In the genomic region with DNA sequence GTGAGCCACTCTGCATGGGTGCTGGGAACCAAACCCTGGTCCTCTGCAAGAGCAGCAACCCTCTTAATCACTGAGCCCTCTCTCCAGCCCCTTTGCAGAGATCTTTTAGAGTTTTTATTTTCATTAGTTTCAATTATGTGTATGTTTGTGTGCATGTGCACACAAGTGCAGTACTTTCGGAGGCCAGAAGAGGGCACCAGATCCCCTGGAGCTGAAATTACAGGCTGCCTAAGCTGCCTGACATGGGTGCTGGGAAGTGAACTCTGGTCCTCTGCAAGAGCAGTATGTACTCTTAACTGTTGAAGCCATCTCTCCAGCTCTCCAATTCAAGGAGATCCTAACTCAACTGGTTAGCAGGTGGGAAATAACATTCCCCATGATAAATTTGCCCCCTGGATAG, we compare ENCODE assay signal across 17 mouse cellular contexts. TPM values are rescaled to one million over a fixed set of nuclear protein-coding genes. Genes with fewer than 3 reads are reported as not detected.
DNase-seq lines count a peak whose midpoint lies in the region; ATAC-seq and TF ChIP-seq lines count a peak whose summit lies in the region.
"Had no signal": no experiment of that assay in that cellular context is flagged by ENCODE, and none has a peak within 500 bp of the region (broad histone marks: within the 10 kb centered on the region; RNA-seq: fewer than 3 reads in every experiment).

No protein-coding gene starts in this region.

- H3K9ac ChIP-seq in intestine, postnatal 0 days (ENCODE audit: low read depth, low read length), result no peak overlapping the region
- H3K9ac ChIP-seq in intestine, embryonic 16.5 days (ENCODE audit: low read depth, low read length), result no peak overlapping the region
- H3K9ac ChIP-seq in lung, postnatal 0 days (replicated peaks; ENCODE audit: low read depth), result no peak overlapping the region
- H3K9ac ChIP-seq: forebrain, embryonic 15.5 days; hindbrain, embryonic 15.5 days; limb, embryonic 15.5 days; midbrain, embryonic 13.5 days had no signal

- TF ChIP-seq CTCF in intestine, postnatal 0 days (IDR thresholded peaks at IDR 0.05; ENCODE audit: low read depth), result peak; percentile 37
- peak; percentile 23 for TF ChIP-seq CTCF in lung, postnatal 0 days (IDR thresholded peaks at IDR 0.05)
- peak; percentile 38 for TF ChIP-seq CTCF in G1E (IDR thresholded peaks at IDR 0.05; ENCODE audit: low read depth, low read length)

- no peaks in the 10 kb centered on the region for H3K9me3 ChIP-seq in intestine, postnatal 0 days (ENCODE audit: control insufficient read depth)
- 0 out of 2 replicates have a peak, but pooled peaks cover 4% of the 10 kb centered on the region for H3K9me3 ChIP-seq in intestine, embryonic 16.5 days (ENCODE audit: control insufficient read depth, low read length)
- H3K9me3 ChIP-seq in lung, postnatal 0 days (ENCODE audit: low read length), result no peaks in the 10 kb centered on the region; the same call in 1 of the 2 replicates
- peaks cover 16% of the 10 kb centered on the region for H3K9me3 ChIP-seq in G1E (replicated peaks)
- H3K9me3 ChIP-seq: hindbrain, embryonic 15.5 days; limb, embryonic 15.5 days; midbrain, embryonic 13.5 days had no signal

- H3K4me1 ChIP-seq in intestine, postnatal 0 days (replicated peaks; ENCODE audit: control insufficient read depth, insufficient read depth, low read length), result no peaks in the 10 kb centered on the region
- peaks cover 8% of the 10 kb centered on the region for H3K4me1 ChIP-seq in intestine, embryonic 16.5 days (ENCODE audit: control insufficient read depth, insufficient read depth, low read length)
- H3K4me1 ChIP-seq in lung, postnatal 0 days (ENCODE audit: insufficient read depth, low read depth, low read length), result peaks cover 2% of the 10 kb centered on the region; the same call in 1 of the 2 replicates
- H3K4me1 ChIP-seq in G1E (ENCODE audit: insufficient read depth, low read depth, low read length), result peaks cover 15% of the 10 kb centered on the region

- DNase-seq in lung, postnatal 0 days (ENCODE audit: low spot score), result no peak
- DNase-seq in lung, postnatal 25 days (ENCODE audit: low spot score), result no peak
- no peak for DNase-seq in G1E (ENCODE audit: low spot score)
- peak; percentile 42 for DNase-seq in splenic B cell, adult 2 months (ENCODE audit: low read depth, low spot score)
- DNase-seq in spleen, postnatal 4 days (ENCODE audit: low spot score in 2 of 2), result no peak
- DNase-seq: adrenal gland, postnatal 36 days; cerebellum, postnatal 14 days; heart, postnatal 10 days; layer of hippocampus, adult 9-11 months; spleen, adult 18-20 months had no signal

- H3K4me2 ChIP-seq in intestine, postnatal 0 days (replicated peaks; ENCODE audit: low read depth), result no peak overlapping the region
- no peak overlapping the region for H3K4me2 ChIP-seq in intestine, embryonic 16.5 days (ENCODE audit: low read depth, low read length)
- H3K4me2 ChIP-seq in lung, postnatal 0 days (replicated peaks; ENCODE audit: low read depth, low read length), result no peak overlapping the region
- H3K4me2 ChIP-seq: forebrain, embryonic 15.5 days; hindbrain, embryonic 15.5 days; limb, embryonic 15.5 days; midbrain, embryonic 13.5 days had no signal

- WGBS in intestine, postnatal 0 days, result 93% methylated on average over 1 of the region's 1 CpGs
- 100% methylated on average over 1 of the region's 1 CpGs for WGBS in intestine, embryonic 16.5 days
- WGBS in lung, postnatal 0 days, result 97% methylated on average over 1 of the region's 1 CpGs

- no peak overlapping the region for H3K4me3 ChIP-seq in intestine, postnatal 0 days (ENCODE audit: low read depth, low read length)
- no peak overlapping the region for H3K4me3 ChIP-seq in intestine, embryonic 16.5 days (ENCODE audit: low read length)
- H3K4me3 ChIP-seq in lung, postnatal 0 days (ENCODE audit: low read depth, low read length), result no peak overlapping the region
- H3K4me3 ChIP-seq in G1E (ENCODE audit: low read depth, low read length), result no peak overlapping the region
- H3K4me3 ChIP-seq: forebrain, embryonic 15.5 days; hindbrain, embryonic 15.5 days; limb, embryonic 15.5 days; midbrain, embryonic 13.5 days had no signal

- H3K27ac ChIP-seq in intestine, postnatal 0 days (ENCODE audit: low read depth, low read length), result no peak overlapping the region
- no peak overlapping the region for H3K27ac ChIP-seq in intestine, embryonic 16.5 days (ENCODE audit: low read length)
- H3K27ac ChIP-seq in lung, postnatal 0 days (ENCODE audit: low read length), result no peak overlapping the region
- H3K27ac ChIP-seq: forebrain, embryonic 15.5 days; hindbrain, embryonic 15.5 days; limb, embryonic 15.5 days; macrophage; midbrain, embryonic 13.5 days had no signal

- ATAC-seq in intestine, postnatal 0 days, result no peak
- ATAC-seq in intestine, embryonic 16.5 days, result no peak
- no peak for ATAC-seq in lung, postnatal 0 days
- ATAC-seq in G1E (ENCODE audit: extremely low read depth, insufficient number of reproducible peaks, low FRiP score, poor library complexity, severe bottlenecking), result no peak
- ATAC-seq: forebrain, embryonic 15.5 days; midbrain, embryonic 13.5 days had no signal

- peaks cover 20% of the 10 kb centered on the region for H3K27me3 ChIP-seq in intestine, postnatal 0 days (replicated peaks; ENCODE audit: control insufficient read depth, insufficient read depth, low read length)
- H3K27me3 ChIP-seq in intestine, embryonic 16.5 days (replicated peaks; ENCODE audit: control insufficient read depth, insufficient read depth, low read length), result peaks cover 19% of the 10 kb centered on the region
- peaks cover 17% of the 10 kb centered on the region; the same call in 1 of the 2 replicates for H3K27me3 ChIP-seq in lung, postnatal 0 days (replicated peaks; ENCODE audit: insufficient read depth, low read length)
- peaks cover 21% of the 10 kb centered on the region for H3K27me3 ChIP-seq in G1E (ENCODE audit: insufficient read depth, low read length)
- no peaks in the 10 kb centered on the region for H3K27me3 ChIP-seq in splenic B cell, adult 2 months (ENCODE audit: control insufficient read depth, insufficient read depth, low read length, poor library complexity, severe bottlenecking)

- TF ChIP-seq EP300 in lung, postnatal 0 days (IDR thresholded peaks at IDR 0.05), result no peak

- no peaks in the 10 kb centered on the region for H3K36me3 ChIP-seq in intestine, postnatal 0 days (ENCODE audit: control insufficient read depth, insufficient read depth)
- H3K36me3 ChIP-seq in intestine, embryonic 16.5 days (ENCODE audit: control insufficient read depth, insufficient read depth, low read length), result no peaks in the 10 kb centered on the region
- no peaks in the 10 kb centered on the region for H3K36me3 ChIP-seq in lung, postnatal 0 days (ENCODE audit: insufficient read depth, low read length)
- no peaks in the 10 kb centered on the region for H3K36me3 ChIP-seq in G1E (replicated peaks)
- no peaks in the 10 kb centered on the region for H3K36me3 ChIP-seq in splenic B cell, adult 2 months (ENCODE audit: control insufficient read depth, insufficient read depth, low read length, poor library complexity, severe bottlenecking)
- H3K36me3 ChIP-seq: forebrain, embryonic 15.5 days; hindbrain, embryonic 15.5 days; limb, embryonic 15.5 days; midbrain, embryonic 13.5 days had no signal

RNA-seq across cellular contexts. Expression of gene Map4k1, which starts 33.1 kb away (rescaled TPM):
- 1.5 and 1.6 TPM in 2 replicates for polyA plus RNA-seq in intestine, postnatal 0 days (2015; fragmentation: Nextera tagmentation; extraction: Ambion mirVana)
- 6.9 and 7.3 TPM in 2 replicates for polyA plus RNA-seq in intestine, embryonic 16.5 days (2015; fragmentation: Nextera tagmentation; extraction: Ambion mirVana)
- 2.0 and 3.5 TPM in 2 replicates for polyA plus RNA-seq in lung, postnatal 0 days (2015; fragmentation: Nextera tagmentation; extraction: Ambion mirVana)
- total RNA-seq in G1E (2014; fragmentation: Nextera tagmentation) (9.6 and 15.9 TPM in 2 replicates), G1E (2017) (9.1 and 16.1 TPM in 2 replicates)
- polyA plus RNA-seq in G1E (2012), result 58.0 and 67.4 TPM in 2 replicates

RNA-seq across cellular contexts. Expression of gene Eif3k, which starts 33.3 kb away (rescaled TPM):
- 282 and 286 TPM in 2 replicates for polyA plus RNA-seq in intestine, postnatal 0 days (2015; fragmentation: Nextera tagmentation; extraction: Ambion mirVana)
- 355 and 362 TPM in 2 replicates for polyA plus RNA-seq in intestine, embryonic 16.5 days (2015; fragmentation: Nextera tagmentation; extraction: Ambion mirVana)
- 287 and 294 TPM in 2 replicates for polyA plus RNA-seq in lung, postnatal 0 days (2015; fragmentation: Nextera tagmentation; extraction: Ambion mirVana)
- total RNA-seq in G1E (2014; fragmentation: Nextera tagmentation) (280 and 322 TPM in 2 replicates), G1E (2017) (377 and 459 TPM in 2 replicates)
- polyA plus RNA-seq in G1E (2012), result 91.7 and 199 TPM in 2 replicates

RNA-seq across cellular contexts. Expression of gene Actn4, which starts 52.8 kb away (rescaled TPM):
- 293 and 319 TPM in 2 replicates for polyA plus RNA-seq in intestine, postnatal 0 days (2015; fragmentation: Nextera tagmentation; extraction: Ambion mirVana)
- polyA plus RNA-seq in intestine, embryonic 16.5 days (2015; fragmentation: Nextera tagmentation; extraction: Ambion mirVana), result 402 and 447 TPM in 2 replicates
- 202 and 218 TPM in 2 replicates for polyA plus RNA-seq in lung, postnatal 0 days (2015; fragmentation: Nextera tagmentation; extraction: Ambion mirVana)
- total RNA-seq in G1E (2014; fragmentation: Nextera tagmentation) (119 and 121 TPM in 2 replicates), G1E (2017) (28.1 and 30.3 TPM in 2 replicates)
- polyA plus RNA-seq in G1E (2012), result 259 and 260 TPM in 2 replicates
